Mouse (Mus musculus) inflammation-experienced regulatory T-cells, adult 16 weeks (primary cell): ENCODE measurements around the gene C2cd5. TPM values are rescaled to one million over a fixed set of nuclear protein-coding genes. Genes with fewer than 3 reads are reported as not detected.

Source experiments
- polyA plus RNA-seq: library from polyadenylated mRNA; unstranded; fragments of 100-300 nt; shearing (Covaris generic); gene quantifications from one replicate; pipeline ENCODE4 v1.2.1, GENCODE M21; 2017

The C2cd5 gene
- polyA plus RNA-seq = 115 TPM

DNA sequence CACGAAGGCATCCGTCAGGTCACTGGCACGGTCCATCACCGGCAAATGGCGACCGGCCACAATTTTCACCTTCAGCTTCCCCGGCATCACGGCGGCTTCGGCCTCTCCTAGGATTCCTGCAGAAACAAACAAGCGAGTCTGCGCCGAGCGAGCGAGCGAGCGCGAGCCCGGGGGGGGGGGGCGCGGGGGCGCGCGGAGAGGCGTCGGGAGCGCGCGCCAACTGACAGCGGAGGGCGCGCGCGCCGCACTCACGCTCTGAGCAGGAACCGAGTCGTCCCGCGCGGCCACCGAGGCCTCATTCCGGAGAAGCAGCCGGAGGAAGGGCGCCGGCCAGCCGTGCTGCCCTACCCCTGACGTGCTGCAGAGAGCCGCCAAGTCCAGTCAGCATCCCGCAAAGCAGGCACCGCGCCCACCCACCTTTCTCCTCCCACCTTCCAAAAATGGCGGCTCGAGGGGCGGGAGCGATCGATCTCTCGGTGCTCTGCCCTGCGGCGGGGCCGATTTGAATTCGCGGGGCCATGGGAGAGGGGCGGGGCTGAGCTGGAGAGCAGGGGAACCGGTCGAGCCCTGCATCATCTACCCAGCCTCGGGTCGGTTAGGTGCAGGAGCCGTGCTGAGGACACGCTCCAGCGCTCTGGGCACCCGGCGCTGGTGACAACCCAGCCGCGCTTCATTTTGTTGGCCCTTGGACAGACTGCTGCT is at the start of gene C2cd5:
TSS of gene C2cd5 (minus strand) at position 461 of the 702 bp plus-strand sequence.

DNA sequence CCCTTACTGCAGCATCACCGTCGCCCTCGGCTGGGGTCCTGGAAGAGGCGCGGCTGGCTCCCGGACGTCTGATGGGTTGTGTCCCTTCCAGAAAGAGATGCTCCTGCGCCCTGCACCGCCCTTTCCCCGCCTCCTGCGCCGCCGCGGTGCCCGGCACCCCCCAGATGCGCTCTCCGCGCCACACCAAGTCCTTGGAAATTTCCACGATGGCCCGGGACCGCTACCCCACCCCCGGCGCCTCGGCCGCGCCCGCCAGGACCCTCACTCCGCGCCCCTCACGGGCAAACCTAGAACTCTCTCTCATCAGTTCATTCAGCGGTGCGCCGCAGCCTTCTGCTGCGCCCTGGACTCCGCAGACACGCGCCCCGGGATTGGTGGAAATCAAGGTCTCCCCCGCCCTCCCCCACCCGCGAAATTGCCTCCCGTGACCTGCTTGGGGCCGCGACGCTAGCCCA is 135.8 kb downstream of the C2cd5 start, which contains the start of gene St8sia1:
TSS of gene St8sia1 (minus strand) at position 377 of the 455 bp plus-strand sequence.

Other genes with a start within 250 kb of the C2cd5 start
- 17.8 TPM for gene St8sia1, start 135.7 kb downstream of the C2cd5 start, polyA plus RNA-seq
- gene Etnk1, start 67.1 kb upstream of the C2cd5 start, polyA plus RNA-seq = 18.6 TPM